ENCODE assay signal across 10 mouse cellular contexts in the genomic region with DNA sequence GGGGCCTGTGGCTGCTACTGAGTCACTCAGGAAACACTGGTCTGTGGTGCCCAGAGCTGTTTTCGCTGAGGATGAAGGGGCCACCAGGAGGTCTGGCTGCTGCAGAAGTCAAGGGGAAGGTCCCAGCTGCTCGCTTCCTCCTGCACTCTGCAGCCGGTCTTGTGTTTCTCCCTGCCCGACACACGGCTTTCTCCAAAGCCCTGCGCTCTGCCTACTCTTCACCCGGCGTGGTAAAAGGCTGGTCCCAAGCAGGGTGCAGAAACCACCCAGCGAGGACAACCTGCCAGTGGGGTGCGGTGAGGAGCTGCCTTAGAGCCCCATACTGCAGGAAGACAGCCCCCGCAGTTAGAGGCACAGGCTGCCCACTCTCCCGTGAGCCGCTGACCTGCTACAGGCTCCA. TPM values are rescaled to one million over a fixed set of nuclear protein-coding genes. Genes with fewer than 3 reads are reported as not detected.
DNase-seq lines count a peak whose midpoint lies in the region; ATAC-seq lines count a peak whose summit lies in the region.
"Had no signal": no experiment of that assay in that cellular context is flagged by ENCODE, and none has a peak within 500 bp of the region (broad histone marks: within the 10 kb centered on the region; RNA-seq: fewer than 3 reads in every experiment).

No protein-coding gene starts in this region.

- peak overlapping the region; percentile 43 for H3K9ac ChIP-seq in heart, embryonic 14.5 days (ENCODE audit: low read length)
- H3K9ac ChIP-seq in embryonic facial prominence, embryonic 14.5 days (ENCODE audit: low read depth, low read length) = no peak overlapping the region
- H3K9ac ChIP-seq: forebrain, embryonic 12.5 days had no signal

- H3K9me3 ChIP-seq in heart, embryonic 14.5 days (ENCODE audit: control insufficient read depth, low read length) = no peaks in the 10 kb centered on the region
- H3K9me3 ChIP-seq in embryonic facial prominence, embryonic 14.5 days (ENCODE audit: control insufficient read depth, low read length) = no peaks in the 10 kb centered on the region
- H3K9me3 ChIP-seq: forebrain, embryonic 12.5 days had no signal

- no peak for ATAC-seq in heart, embryonic 14.5 days (ENCODE audit: insufficient number of reproducible peaks, insufficient read depth, low FRiP score, low read depth)
- no peak for ATAC-seq in embryonic facial prominence, embryonic 14.5 days (ENCODE audit: low read depth)
- peak; percentile 14; the same call in 1 of the 2 replicates for ATAC-seq in megakaryocyte, adult 5-6 weeks (ENCODE audit: poor library complexity, severe bottlenecking)

- no peak overlapping the region for H3K4me2 ChIP-seq in heart, embryonic 14.5 days (ENCODE audit: low read length)
- H3K4me2 ChIP-seq in embryonic facial prominence, embryonic 14.5 days (ENCODE audit: low read depth, low read length) = no peak overlapping the region
- H3K4me2 ChIP-seq: forebrain, embryonic 12.5 days had no signal

- H3K27ac ChIP-seq in heart, embryonic 14.5 days (replicated peaks in 1 of 2; ENCODE audit: control insufficient read depth in 1 of 2, insufficient read depth in 1 of 2, low read depth in 2 of 2, low read length in 2 of 2) = peak overlapping the region; percentile 45 to 72; a peak in 3 of 4 replicates
- peak overlapping the region; percentile 61 for H3K27ac ChIP-seq in embryonic facial prominence, embryonic 14.5 days (replicated peaks; ENCODE audit: low read depth, low read length)
- H3K27ac ChIP-seq: forebrain, embryonic 12.5 days had no signal

- 66% methylated on average over 13 of the region's 13 CpGs for WGBS in heart, embryonic 14.5 days
- 78% methylated on average over 12 of the region's 13 CpGs for WGBS in embryonic facial prominence, embryonic 14.5 days

- H3K4me3 ChIP-seq in heart, embryonic 14.5 days (ENCODE audit: control insufficient read depth in 1 of 2, insufficient read depth in 1 of 2, low read depth in 1 of 2, low read length in 2 of 2) = no peak overlapping the region
- H3K4me3 ChIP-seq in embryonic facial prominence, embryonic 14.5 days (ENCODE audit: low read depth, low read length) = no peak overlapping the region
- H3K4me3 ChIP-seq: forebrain, embryonic 12.5 days; layer of hippocampus, adult 2 months had no signal

- intact Hi-C loops in heart, postnatal 36 days (cut with DNase I) = no loop called here
- intact Hi-C loops in gastrocnemius, postnatal 36 days (cut with DNase I) = no loop called here

- H3K27me3 ChIP-seq in heart, embryonic 14.5 days (ENCODE audit: control insufficient read depth, insufficient read depth, low read length) = no peaks in the 10 kb centered on the region
- no peaks in the 10 kb centered on the region for H3K27me3 ChIP-seq in embryonic facial prominence, embryonic 14.5 days (replicated peaks; ENCODE audit: control insufficient read depth, insufficient read depth, low read length)

- DNase-seq in heart, postnatal 36 days = no peak
- DNase-seq in A20 (ENCODE audit: low read depth, low spot score) = peak; percentile 34
- no peak for DNase-seq in embryonic facial prominence, embryonic 14.5 days (ENCODE audit: low spot score)
- DNase-seq in gastrocnemius, postnatal 36 days = no peak
- no peak for DNase-seq in left cerebral cortex, adult 18-20 months (ENCODE audit: low spot score in 2 of 2)
- DNase-seq in urinary bladder, adult 18-20 months (ENCODE audit: low spot score in 2 of 2) = no peak

- peaks cover 53% of the 10 kb centered on the region for H3K36me3 ChIP-seq in heart, embryonic 14.5 days (ENCODE audit: control insufficient read depth, insufficient read depth, low read length)
- peaks cover 50% of the 10 kb centered on the region for H3K36me3 ChIP-seq in embryonic facial prominence, embryonic 14.5 days (ENCODE audit: control insufficient read depth, insufficient read depth, low read length)

- H3K4me1 ChIP-seq in heart, embryonic 14.5 days (ENCODE audit: control insufficient read depth in 2 of 2, insufficient read depth in 2 of 2, low read length in 2 of 2) = peaks cover 52 to 70% of the 10 kb centered on the region in 2 experiments
- H3K4me1 ChIP-seq in embryonic facial prominence, embryonic 14.5 days (ENCODE audit: control insufficient read depth, insufficient read depth, low read length) = peaks cover 26% of the 10 kb centered on the region

RNA-seq across cellular contexts. Expression of a gene that starts 4.7 kb away (rescaled TPM):
- 0.16 TPM in 1 of 2 replicates, not detected in the other for polyA plus RNA-seq in heart, embryonic 14.5 days (2014; fragmentation: Nextera tagmentation; extraction: Ambion mirVana)
- total RNA-seq in heart, postnatal 36 days (2021) = not detected
- polyA plus RNA-seq in embryonic facial prominence, embryonic 14.5 days (2014; fragmentation: Nextera tagmentation; extraction: Ambion mirVana) = 0.58 and 0.98 TPM in 2 replicates
- not detected in 2 replicates for total RNA-seq in megakaryocyte, adult 5-6 weeks (2015)
- total RNA-seq in megakaryocyte, adult 5-6 weeks (2017) = 1.1 and 2.0 TPM in 2 replicates
- not detected for total RNA-seq in gastrocnemius, postnatal 36 days (2021)
- under 1 TPM in 1 of 2 experiments, not detected in 1; 0.52 TPM for total RNA-seq in left cerebral cortex, adult 18-20 months (2021)
- polyA plus RNA-seq: forebrain, embryonic 12.5 days had no signal

RNA-seq across cellular contexts. Expression of a gene that starts 4.8 kb away (rescaled TPM):
- 13.6 and 14.5 TPM in 2 replicates for polyA plus RNA-seq in heart, embryonic 14.5 days (2014; fragmentation: Nextera tagmentation; extraction: Ambion mirVana)
- total RNA-seq in heart, postnatal 36 days (2021) = 1 to 10 TPM; 5.8 to 6.5 TPM
- polyA plus RNA-seq in embryonic facial prominence, embryonic 14.5 days (2014; fragmentation: Nextera tagmentation; extraction: Ambion mirVana) = 40.8 and 44.1 TPM in 2 replicates
- total RNA-seq in megakaryocyte, adult 5-6 weeks (2015) = 46.5 and 53.3 TPM in 2 replicates
- 34.0 and 38.2 TPM in 2 replicates for total RNA-seq in megakaryocyte, adult 5-6 weeks (2017)
- total RNA-seq in gastrocnemius, postnatal 36 days (2021) = 1 to 10 TPM; 2.0 to 2.1 TPM
- total RNA-seq in left cerebral cortex, adult 18-20 months (2021) = 10 to 100 TPM; 33.8 to 39.9 TPM

RNA-seq across cellular contexts. Expression of a gene that starts 17.7 kb away (rescaled TPM):
- polyA plus RNA-seq in heart, embryonic 14.5 days (2014; fragmentation: Nextera tagmentation; extraction: Ambion mirVana) = 30.7 and 33.2 TPM in 2 replicates
- total RNA-seq in heart, postnatal 36 days (2021) = 10 to 100 TPM; 40.3 to 43.2 TPM
- 42.5 and 46.9 TPM in 2 replicates for polyA plus RNA-seq in embryonic facial prominence, embryonic 14.5 days (2014; fragmentation: Nextera tagmentation; extraction: Ambion mirVana)
- 46.0 and 52.6 TPM in 2 replicates for total RNA-seq in megakaryocyte, adult 5-6 weeks (2015)
- total RNA-seq in megakaryocyte, adult 5-6 weeks (2017) = 20.8 and 28.9 TPM in 2 replicates
- total RNA-seq in gastrocnemius, postnatal 36 days (2021) = 10 to 100 TPM; 34.1 to 34.9 TPM
- 10 to 100 TPM; 64.6 to 67.2 TPM for total RNA-seq in left cerebral cortex, adult 18-20 months (2021)

RNA-seq across cellular contexts. Expression of a gene that starts 19.0 kb away (rescaled TPM):
- polyA plus RNA-seq in heart, embryonic 14.5 days (2014; fragmentation: Nextera tagmentation; extraction: Ambion mirVana) = 26.2 and 26.6 TPM in 2 replicates
- under 1 TPM; 0.60 to 0.78 TPM for total RNA-seq in heart, postnatal 36 days (2021)
- 19.6 and 21.0 TPM in 2 replicates for polyA plus RNA-seq in embryonic facial prominence, embryonic 14.5 days (2014; fragmentation: Nextera tagmentation; extraction: Ambion mirVana)
- 3.5 and 5.1 TPM in 2 replicates for total RNA-seq in megakaryocyte, adult 5-6 weeks (2015)
- 2.1 and 2.6 TPM in 2 replicates for total RNA-seq in megakaryocyte, adult 5-6 weeks (2017)
- 1 to 10 TPM; 1.9 to 2.0 TPM for total RNA-seq in gastrocnemius, postnatal 36 days (2021)
- 100 to 1,000 TPM; 178 to 191 TPM for total RNA-seq in left cerebral cortex, adult 18-20 months (2021)

RNA-seq across cellular contexts. Expression of a gene that starts 31.8 kb away (rescaled TPM):
- polyA plus RNA-seq in heart, embryonic 14.5 days (2014; fragmentation: Nextera tagmentation; extraction: Ambion mirVana) = 708 and 842 TPM in 2 replicates
- total RNA-seq in heart, postnatal 36 days (2021) = 100 to 1,000 TPM; 180 to 208 TPM
- polyA plus RNA-seq in embryonic facial prominence, embryonic 14.5 days (2014; fragmentation: Nextera tagmentation; extraction: Ambion mirVana) = 2,628 and 2,877 TPM in 2 replicates
- 851 and 870 TPM in 2 replicates for total RNA-seq in megakaryocyte, adult 5-6 weeks (2015)
- 1,185 and 1,205 TPM in 2 replicates for total RNA-seq in megakaryocyte, adult 5-6 weeks (2017)
- total RNA-seq in gastrocnemius, postnatal 36 days (2021) = 100 to 1,000 TPM; 188 to 289 TPM
- 10 to 100 TPM; 26.4 to 26.8 TPM for total RNA-seq in left cerebral cortex, adult 18-20 months (2021)

Comparison
In these comparisons a context has a peak if more than half of its experiments do, and no peak if none do; other contexts are left out.
1. RNA of a gene that starts 4.8 kb away (total RNA-seq): 34.0 to 53.3 TPM in megakaryocyte, adult 5-6 weeks and 33.8 to 39.9 TPM in left cerebral cortex, adult 18-20 months; 5.8 to 6.5 TPM in heart, postnatal 36 days and 2.0 to 2.1 TPM in gastrocnemius, postnatal 36 days; every median in the first group is over 4 times any median in the second.